Mouse (Mus musculus) hindbrain, embryonic 13.5 days (tissue): ENCODE measurements around the gene Tctex1d4. TPM values are rescaled to one million over a fixed set of nuclear protein-coding genes. Genes with fewer than 3 reads are reported as not detected.

Experiments
- ATAC-seq: fragments of 200-750 bp; cut with Nextera tagmentation; 2 replicates; pipeline ENCODE4 v1.8.0; 2017; ENCODE audit warnings: moderate TSS enrichment; ENCODE audit not compliant: low FRiP score
- H3K27ac ChIP-seq: fragments of 300-500 bp; sonication (generic); 2 replicates; pipeline ENCODE4 v1.5.1; 2015; ENCODE audit warnings: inconsistent platforms, mild to moderate bottlenecking, moderate library complexity
- H3K27me3 ChIP-seq: fragments of 300-500 bp; sonication (generic); 2 replicates; pipeline ENCODE4 v1.6.1; 2015; ENCODE audit warnings: mild to moderate bottlenecking, inconsistent platforms
- H3K36me3 ChIP-seq: fragments of 300-500 bp; sonication (generic); 2 replicates; pipeline ENCODE4 v1.6.1; 2015; ENCODE audit warnings: mild to moderate bottlenecking, inconsistent platforms
- H3K4me1 ChIP-seq: fragments of 300-500 bp; sonication (generic); replicated peaks from 2 replicates; pipeline ENCODE4 v1.6.1; 2015; ENCODE audit warnings: inconsistent platforms
- H3K4me2 ChIP-seq: fragments of 300-500 bp; sonication (generic); 2 replicates; pipeline ENCODE4 v1.6.1; 2015; ENCODE audit warnings: inconsistent platforms, mild to moderate bottlenecking, moderate library complexity
- H3K4me3 ChIP-seq: fragments of 300-500 bp; sonication (generic); 2 replicates; pipeline ENCODE4 v1.5.1; 2015; ENCODE audit warnings: mild to moderate bottlenecking, inconsistent platforms
- H3K9ac ChIP-seq: fragments of 300-500 bp; sonication (generic); 2 replicates; pipeline ENCODE4 v1.6.1; 2015; ENCODE audit warnings: mild to moderate bottlenecking, inconsistent platforms
- H3K9me3 ChIP-seq: fragments of 300-500 bp; sonication (generic); 2 replicates; pipeline ENCODE4 v1.6.1; 2016; ENCODE audit warnings: inconsistent platforms
- WGBS: fragments of 180-500 bp; shearing (Covaris S2); methylation state at CpG from one replicate; pipeline ENCODE4 v1.1.7; 2015; 5-methylcytosine and 5-hydroxymethylcytosine counted together
- polyA plus RNA-seq: library from polyadenylated mRNA; unstranded; fragments of >200 nt; fragmentation: Nextera tagmentation; extraction: Ambion mirVana; gene quantifications from 2 replicates; pipeline ENCODE4 v1.2.1, GENCODE M21; 2015

Gene Tctex1d4
- polyA plus RNA-seq, 1 experiment from 2014 or later: 0.86 TPM

GRCm38 (mm10) chr4:117132794-117133143 lies 6.2 kb downstream of the Tctex1d4 start:
- 6% methylated on average over 11 of the region's 11 CpGs for WGBS
- ATAC-seq: no peak
- Histone ChIP-seq H3K9me3 (no peaks in the 10 kb centered on the region), H3K36me3 (peaks cover 31% of the 10 kb centered on the region), H3K27me3 (peaks cover 2% of the 10 kb centered on the region; the same call in 1 of the 2 replicates), H3K4me3 (peak overlapping the region; percentile 80), H3K27ac (peak overlapping the region; percentile 89; the same call in 1 of the 2 replicates), H3K4me1 (peaks cover 39% of the 10 kb centered on the region), H3K4me2 (peak overlapping the region; percentile 78), H3K9ac (peak overlapping the region; percentile 90)

GRCm38 (mm10) chr4:117133366-117133796 lies 6.8 kb downstream of the Tctex1d4 start:
- H3K27me3 ChIP-seq: peaks cover 2% of the 10 kb centered on the region; the same call in 1 of the 2 replicates
- peak overlapping the region; percentile 78 for H3K4me2 ChIP-seq
- H3K9ac ChIP-seq: peak overlapping the region; percentile 90
- no peaks in the 10 kb centered on the region for H3K9me3 ChIP-seq
- peak overlapping the region; percentile 89 for H3K27ac ChIP-seq
- H3K4me3 ChIP-seq: peak overlapping the region; percentile 80
- WGBS: under 1% methylated on average over 42 of the region's 42 CpGs
- H3K4me1 ChIP-seq: peaks cover 39% of the 10 kb centered on the region
- ATAC-seq: peak; percentile 57
- peaks cover 25% of the 10 kb centered on the region for H3K36me3 ChIP-seq

GRCm38 (mm10) chr4:117133817-117134600 lies 7.4 kb downstream of the Tctex1d4 start, which contains the start of gene Plk3:
TSS of gene Plk3 (minus strand) at chr4:117133963.
- Histone ChIP-seq H3K36me3 (peaks cover 18% of the 10 kb centered on the region), H3K9me3 (no peaks in the 10 kb centered on the region), H3K4me3 (peak within 1 kb of the TSS; percentile 80), H3K27me3 (peaks cover 2% of the 10 kb centered on the region; the same call in 1 of the 2 replicates), H3K9ac (peak within 1 kb of the TSS; percentile 90), H3K4me2 (peak within 1 kb of the TSS; percentile 78), H3K27ac (peak within 1 kb of the TSS; percentile 89), H3K4me1 (peaks cover 39% of the 10 kb centered on the region)
- peak; percentile 89 for ATAC-seq
- WGBS: 3% methylated on average over 46 of the region's 48 CpGs

GRCm38 (mm10) chr4:117134601-117134995 lies 8.0 kb downstream of the Tctex1d4 start:
- peaks cover 39% of the 10 kb centered on the region for H3K4me1 ChIP-seq
- H3K9me3 ChIP-seq: no peaks in the 10 kb centered on the region
- H3K36me3 ChIP-seq: peaks cover 14% of the 10 kb centered on the region
- H3K4me2 ChIP-seq: peak overlapping the region; percentile 78
- peaks cover 2% of the 10 kb centered on the region; the same call in 1 of the 2 replicates for H3K27me3 ChIP-seq
- peak overlapping the region; percentile 63; the same call in 1 of the 2 replicates for H3K9ac ChIP-seq
- peak overlapping the region; percentile 80 for H3K4me3 ChIP-seq
- WGBS: 34% methylated on average over 2 of the region's 2 CpGs
- H3K27ac ChIP-seq: peak overlapping the region; percentile 89
- no peak for ATAC-seq

- Histone ChIP-seq H3K4me2 (no peak overlapping the region), H3K27me3 (peaks cover 2% of the 10 kb centered on the region; the same call in 1 of the 2 replicates), H3K9ac (no peak overlapping the region), H3K36me3 (no peaks in the 10 kb centered on the region), H3K9me3 (no peaks in the 10 kb centered on the region), H3K27ac (no peak overlapping the region), H3K4me3 (no peak overlapping the region), H3K4me1 (peaks cover 27% of the 10 kb centered on the region)
- no peak for ATAC-seq
- 19% methylated on average over 8 of the region's 8 CpGs for WGBS
These were observed 9.4 kb downstream of the Tctex1d4 start for GRCm38 (mm10) chr4:117136034-117136433.

- 69% methylated on average over 16 of the region's 17 CpGs for WGBS
- H3K36me3 ChIP-seq: no peaks in the 10 kb centered on the region
- H3K9ac ChIP-seq: no peak overlapping the region
- 0 out of 2 replicates have a peak, but pooled peaks cover 9% of the 10 kb centered on the region for H3K27me3 ChIP-seq
- H3K27ac ChIP-seq: no peak overlapping the region
- no peaks in the 10 kb centered on the region for H3K9me3 ChIP-seq
- H3K4me2 ChIP-seq: no peak overlapping the region
- no peak overlapping the region for H3K4me3 ChIP-seq
- no peak for ATAC-seq
- H3K4me1 ChIP-seq: peaks cover 6% of the 10 kb centered on the region
These were observed 12.0 kb downstream of the Tctex1d4 start for GRCm38 (mm10) chr4:117138295-117139216.

- 1% methylated on average over 2 of the region's 2 CpGs for WGBS
- no peaks in the 10 kb centered on the region for H3K36me3 ChIP-seq
- no peak overlapping the region for H3K4me2 ChIP-seq
- no peak overlapping the region for H3K27ac ChIP-seq
- peaks cover 4% of the 10 kb centered on the region for H3K4me1 ChIP-seq
- H3K4me3 ChIP-seq: no peak overlapping the region
- no peak overlapping the region for H3K9ac ChIP-seq
- H3K27me3 ChIP-seq: peaks cover 13% of the 10 kb centered on the region; the same call in 1 of the 2 replicates
- ATAC-seq: no peak
- H3K9me3 ChIP-seq: no peaks in the 10 kb centered on the region
These were observed 12.6 kb downstream of the Tctex1d4 start for GRCm38 (mm10) chr4:117139217-117139612.

GRCm38 (mm10) chr4:117140613-117141012 lies 14.0 kb downstream of the Tctex1d4 start:
- 43% methylated on average over 4 of the region's 4 CpGs for WGBS
- Histone ChIP-seq H3K27me3 (peaks cover 15% of the 10 kb centered on the region; the same call in 1 of the 2 replicates), H3K4me2 (no peak overlapping the region), H3K36me3 (no peaks in the 10 kb centered on the region), H3K9me3 (no peaks in the 10 kb centered on the region), H3K27ac (no peak overlapping the region), H3K4me1 (no peaks in the 10 kb centered on the region), H3K4me3 (no peak overlapping the region), H3K9ac (0 out of 2 replicates have a peak overlapping the region, but pooled peaks have one; percentile 6)
- no peak for ATAC-seq

GRCm38 (mm10) chr4:117143023-117143422 lies 16.4 kb downstream of the Tctex1d4 start:
- Histone ChIP-seq H3K9ac (peak overlapping the region; percentile 51; the same call in 1 of the 2 replicates), H3K27ac (no peak overlapping the region), H3K9me3 (no peaks in the 10 kb centered on the region), H3K4me2 (no peak overlapping the region), H3K4me1 (no peaks in the 10 kb centered on the region), H3K36me3 (no peaks in the 10 kb centered on the region), H3K27me3 (peaks cover 15% of the 10 kb centered on the region; the same call in 1 of the 2 replicates), H3K4me3 (no peak overlapping the region)
- no peak for ATAC-seq
- whole genome bisulfite sequencing: 69% methylated on average over 7 of the region's 7 CpGs

GRCm38 (mm10) chr4:117145248-117145647 lies 18.7 kb downstream of the Tctex1d4 start:
- ATAC-seq: no peak

GRCm38 (mm10) chr4:117146176-117146575 lies 19.6 kb downstream of the Tctex1d4 start:
- H3K9ac ChIP-seq: no peak overlapping the region
- WGBS: 29% methylated on average over 15 of the region's 15 CpGs
- no peak overlapping the region for H3K4me3 ChIP-seq
- no peaks in the 10 kb centered on the region for H3K9me3 ChIP-seq
- H3K36me3 ChIP-seq: peaks cover 24% of the 10 kb centered on the region
- no peak overlapping the region for H3K4me2 ChIP-seq
- H3K27me3 ChIP-seq: peaks cover 15% of the 10 kb centered on the region; the same call in 1 of the 2 replicates
- H3K27ac ChIP-seq: no peak overlapping the region
- no peaks in the 10 kb centered on the region for H3K4me1 ChIP-seq
- ATAC-seq: no peak

More at GRCm38 (mm10) chr4:117145248-117145647, 18.7 kb downstream of the Tctex1d4 start:
- no peaks in the 10 kb centered on the region for H3K9me3 ChIP-seq
- H3K4me3 ChIP-seq: no peak overlapping the region
- 94% methylated on average over 13 of the region's 13 CpGs for whole genome bisulfite sequencing
- no peaks in the 10 kb centered on the region for H3K4me1 ChIP-seq
- H3K36me3 ChIP-seq: peaks cover 15% of the 10 kb centered on the region
- H3K27me3 ChIP-seq: peaks cover 15% of the 10 kb centered on the region; the same call in 1 of the 2 replicates
- no peak overlapping the region for H3K27ac ChIP-seq
- H3K9ac ChIP-seq: no peak overlapping the region
- no peak overlapping the region for H3K4me2 ChIP-seq
